Mouse (Mus musculus) C2C12 (cell line): Measurements from ENCODE around the gene Lmo7. TPM values are rescaled to one million over a fixed set of nuclear protein-coding genes. Genes with fewer than 3 reads are reported as not detected.

Experiments
- H3K27me3 ChIP-seq: one replicate; pipeline ENCODE4 v1.6.1; 2011; ENCODE audit not compliant: control insufficient read depth, insufficient read depth, insufficient read length
- H3K36me3 ChIP-seq: one replicate; pipeline ENCODE4 v1.6.1; 2011; ENCODE audit not compliant: control insufficient read depth, insufficient read depth
- H3K4me3 ChIP-seq: one replicate; pipeline ENCODE4 v1.5.1; 2011; ENCODE audit warnings: mild to moderate bottlenecking, control low read depth; ENCODE audit not compliant: poor library complexity, insufficient read depth, severe bottlenecking
- H3K79me2 ChIP-seq: one replicate; pipeline ENCODE4 v1.6.1; 2011; ENCODE audit not compliant: control insufficient read depth, insufficient read depth
- H3K79me3 ChIP-seq: one replicate; pipeline ENCODE4 v1.6.1; 2011; ENCODE audit warnings: low read depth, control low read depth
- H3ac ChIP-seq: one replicate; pipeline ENCODE3; 2011; ENCODE audit warnings: low read depth; ENCODE audit not compliant: control insufficient read depth, insufficient read length
- CEBPB ChIP-seq: IDR thresholded peaks from one replicate; pipeline ENCODE4 v1.6.1; 2011; ENCODE audit warnings: low read depth, mild to moderate bottlenecking, control low read depth, moderate library complexity
- CTCF ChIP-seq: IDR thresholded peaks from one replicate; pipeline ENCODE4 v1.5.1; 2011; ENCODE audit not compliant: control insufficient read depth, insufficient read depth, insufficient read length
- FOSL1 ChIP-seq: IDR thresholded peaks from one replicate; pipeline ENCODE4 v1.8.0; 2011; ENCODE audit warnings: mild to moderate bottlenecking, low read length; ENCODE audit not compliant: poor library complexity, insufficient read depth, severe bottlenecking
- MAX ChIP-seq: IDR thresholded peaks from one replicate; pipeline ENCODE4 v1.6.1; 2011; ENCODE audit warnings: mild to moderate bottlenecking, control low read depth
- MYOD1 ChIP-seq: IDR thresholded peaks from one replicate; pipeline ENCODE4 v1.6.1; 2011; ENCODE audit warnings: low read depth; ENCODE audit not compliant: control insufficient read depth, insufficient read length
- MYOG ChIP-seq: IDR thresholded peaks from one replicate; pipeline ENCODE4 v1.6.1; 2011; ENCODE audit not compliant: control insufficient read depth, insufficient read length; ENCODE audit errors: extremely low read depth
- USF1 ChIP-seq: IDR thresholded peaks from one replicate; pipeline ENCODE4 v1.6.1; 2011; ENCODE audit warnings: low read depth, mild to moderate bottlenecking, control low read depth, moderate library complexity
- polyA plus RNA-seq: library from polyadenylated mRNA; unstranded; fragments of >200 nt; fragmentation: generic; extraction: Trizol; gene quantifications from one replicate; pipeline ENCODE4 v1.2.1, GENCODE M21; 2012; ENCODE audit warnings: missing spikeins

Lmo7 gene
- polyA plus RNA-seq, 1 experiment, result 18.8 TPM

GRCm38 (mm10) chr14:101729972-101730692, 375 bp downstream of the Lmo7 start:
- TF ChIP-seq USF1, result no peak
- TF ChIP-seq FOSL1, result no peak
- TF ChIP-seq CEBPB, result no peak
- TF ChIP-seq MAX, result no peak
- TF ChIP-seq MYOG, result no peak
- TF ChIP-seq MYOD1, result no peak
- TF ChIP-seq CTCF, result no peak
- H3K36me3 ChIP-seq, result no peaks in the 10 kb centered on the region
- H3ac ChIP-seq, result peak overlapping the region; percentile 3
- no peaks in the 10 kb centered on the region for H3K79me3 ChIP-seq
- peak overlapping the region; percentile 28 for H3K4me3 ChIP-seq
- no peaks in the 10 kb centered on the region for H3K79me2 ChIP-seq
- H3K27me3 ChIP-seq, result peaks cover 3% of the 10 kb centered on the region

DNA sequence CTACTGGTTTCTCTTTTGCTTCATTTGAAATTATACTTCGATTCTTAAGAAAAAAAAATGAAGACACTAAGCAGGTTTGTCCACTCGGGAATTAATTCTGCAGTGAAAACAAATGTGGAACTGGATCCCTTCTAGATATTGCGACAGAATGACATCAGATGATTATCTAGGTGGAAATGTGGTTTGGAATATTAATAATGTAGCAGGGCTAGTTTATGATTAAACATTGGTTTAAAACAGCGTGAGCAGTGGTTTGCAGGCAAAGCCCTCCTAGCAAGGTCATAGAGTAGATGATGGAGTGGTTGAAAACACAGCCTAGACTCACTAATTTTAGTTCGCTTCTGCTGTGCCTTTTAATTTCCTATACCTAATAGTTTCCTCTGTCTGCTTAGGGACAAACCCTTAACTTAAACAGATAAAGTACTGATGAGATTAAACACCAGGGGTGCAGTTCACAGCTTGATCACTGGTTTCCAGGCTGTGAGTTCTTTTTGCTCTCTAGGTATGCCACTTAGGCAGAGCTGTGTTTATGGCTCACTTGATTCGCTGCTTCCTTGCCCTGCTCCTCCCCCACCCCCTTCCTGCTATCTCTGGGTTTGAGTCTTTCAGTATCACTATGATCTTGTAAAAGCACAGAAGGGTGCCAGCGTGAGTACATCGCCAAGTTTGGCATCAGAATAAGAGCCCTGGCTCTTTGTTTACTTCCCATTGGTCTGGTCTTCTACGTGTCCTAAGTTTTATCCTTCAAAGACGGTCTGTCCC, 4.0 kb downstream of the Lmo7 start:
- no peak overlapping the region for H3K4me3 ChIP-seq
- H3K36me3 ChIP-seq, result no peaks in the 10 kb centered on the region
- H3K27me3 ChIP-seq, result peaks cover 3% of the 10 kb centered on the region
- H3K79me2 ChIP-seq, result no peaks in the 10 kb centered on the region
- no peaks in the 10 kb centered on the region for H3K79me3 ChIP-seq
- TF ChIP-seq FOSL1 (no peak), MAX (no peak), MYOD1 (no peak), CEBPB (no peak), MYOG (no peak), USF1 (no peak), CTCF (no peak)
- no peak overlapping the region for H3ac ChIP-seq

GRCm38 (mm10) chr14:101737501-101737900, 7.7 kb downstream of the Lmo7 start:
- Histone ChIP-seq H3K79me3 (no peaks in the 10 kb centered on the region), H3K4me3 (no peak overlapping the region), H3ac (no peak overlapping the region), H3K27me3 (peaks cover 3% of the 10 kb centered on the region), H3K36me3 (no peaks in the 10 kb centered on the region), H3K79me2 (no peaks in the 10 kb centered on the region)
- no peak for TF ChIP-seq MAX
- TF ChIP-seq MYOD1, result no peak
- no peak for TF ChIP-seq USF1
- no peak for TF ChIP-seq CEBPB
- TF ChIP-seq CTCF, result no peak
- TF ChIP-seq FOSL1, result no peak
- TF ChIP-seq MYOG, result no peak

- Histone ChIP-seq H3K4me3 (no peak overlapping the region), H3K27me3 (no peaks in the 10 kb centered on the region), H3K79me3 (no peaks in the 10 kb centered on the region), H3ac (no peak overlapping the region), H3K79me2 (no peaks in the 10 kb centered on the region), H3K36me3 (no peaks in the 10 kb centered on the region)
- TF ChIP-seq CEBPB (peak; percentile 33), FOSL1 (no peak)
These were observed 16.9 kb downstream of the Lmo7 start for GRCm38 (mm10) chr14:101746635-101747034.

DNA sequence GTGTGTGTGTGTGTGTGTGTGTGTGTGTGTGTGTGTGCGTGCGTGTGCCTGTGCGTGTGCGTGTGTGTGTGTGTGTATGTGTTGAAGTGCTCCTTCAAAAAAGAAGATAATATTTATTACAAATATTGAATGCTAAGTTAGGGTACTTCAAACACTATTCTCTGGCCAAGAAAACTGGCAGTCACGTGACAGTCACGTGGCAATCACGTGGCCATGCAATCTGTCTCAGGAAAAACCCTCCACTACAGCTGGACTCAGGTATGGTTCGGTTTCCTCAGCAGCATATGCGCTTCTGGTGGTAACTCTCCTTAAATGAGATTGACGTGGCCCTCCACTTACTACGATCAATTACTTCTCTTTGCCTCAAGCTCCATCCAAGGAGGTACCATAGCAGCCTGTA, 18.1 kb downstream of the Lmo7 start:
- no peak overlapping the region for H3K4me3 ChIP-seq
- H3K79me2 ChIP-seq, result no peaks in the 10 kb centered on the region
- no peak overlapping the region for H3ac ChIP-seq
- H3K36me3 ChIP-seq, result no peaks in the 10 kb centered on the region
- no peak for TF ChIP-seq MYOG
- TF ChIP-seq USF1, result peak; percentile 54
- TF ChIP-seq MYOD1, result no peak
- no peak for TF ChIP-seq CEBPB
- no peaks in the 10 kb centered on the region for H3K79me3 ChIP-seq
- H3K27me3 ChIP-seq, result no peaks in the 10 kb centered on the region
